Mouse (Mus musculus) cerebellum, adult 2 months (tissue): ENCODE measurements around the gene Cwc27. TPM values are rescaled to one million over a fixed set of nuclear protein-coding genes. Genes with fewer than 3 reads are reported as not detected.

Experiments
- DNase-seq, 2 experiments: peaks; one replicate each; pipeline ENCODE4 v3.0.0; 2021
- H3K27ac ChIP-seq: fragments of 200-500 bp; 2 replicates; pipeline ENCODE4 v1.5.1; 2012; ENCODE audit warnings: low read length, control low read depth, inconsistent platforms; ENCODE audit not compliant: insufficient read depth
- H3K27me3 ChIP-seq: fragments of 200-500 bp; 2 replicates; pipeline ENCODE4 v1.6.1; 2012; ENCODE audit warnings: inconsistent platforms, mild to moderate bottlenecking, low read length, moderate library complexity; ENCODE audit not compliant: control insufficient read depth, insufficient read depth
- H3K4me1 ChIP-seq: fragments of 200-500 bp; 2 replicates; pipeline ENCODE4 v1.6.1; 2011; ENCODE audit warnings: low read length; ENCODE audit not compliant: control insufficient read depth, insufficient read depth
- H3K4me3 ChIP-seq: fragments of 200-500 bp; replicated peaks from 2 replicates; pipeline ENCODE3; 2011; ENCODE audit warnings: mild to moderate bottlenecking, low read depth, low read length, control low read depth; ENCODE audit not compliant: insufficient read depth
- CTCF ChIP-seq: fragments of 200-500 bp; IDR thresholded peaks from 2 replicates; pipeline ENCODE4 v1.5.1; 2011; ENCODE audit warnings: low read depth, mild to moderate bottlenecking, control low read depth, low read length, moderate library complexity, borderline replicate concordance; ENCODE audit not compliant: insufficient read depth
- POLR2A ChIP-seq: fragments of 200-500 bp; IDR thresholded peaks from 2 replicates; pipeline ENCODE4 v1.6.1; 2011; ENCODE audit warnings: low read length, control low read depth, borderline replicate concordance; ENCODE audit not compliant: insufficient read depth
- WGBS: fragments of 180-500 bp; shearing (Covaris S2); methylation state at CpG from one replicate; pipeline ENCODE4 v1.1.7; 2018; 5-methylcytosine and 5-hydroxymethylcytosine counted together
- polyA plus RNA-seq: library from polyadenylated mRNA; depleted of rRNA; stranded (reverse); fragments of >200 nt; gene quantifications from 2 replicates; pipeline ENCODE4 v1.2.3, GENCODE M21; 2012

Gene Cwc27
- polyA plus RNA-seq, 1 experiment, result 16.4 TPM

DNA sequence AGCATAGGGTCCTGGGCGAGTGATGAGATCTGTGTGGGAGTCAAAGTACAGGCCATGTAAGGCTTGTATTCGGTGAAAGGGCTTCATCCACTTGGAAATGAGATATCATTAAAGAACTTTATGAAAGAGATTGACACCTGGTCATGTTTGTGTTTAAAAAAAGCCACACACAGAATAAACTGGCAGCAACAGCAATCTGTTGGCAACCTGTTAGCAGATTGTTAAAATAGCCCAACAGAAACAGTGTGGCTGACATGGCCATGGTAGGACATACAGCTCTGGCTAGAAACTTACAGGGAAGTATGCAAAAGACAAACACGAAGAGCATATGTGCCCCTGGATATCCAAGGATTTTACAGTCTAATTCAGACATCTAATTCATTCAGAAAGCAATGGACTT is 124.2 kb downstream of the Cwc27 start:
- Histone ChIP-seq H3K4me3 (no peak overlapping the region), H3K27ac (no peak overlapping the region; the same call in 1 of the 2 replicates), H3K27me3 (no peaks in the 10 kb centered on the region), H3K4me1 (peaks cover 11% of the 10 kb centered on the region; the same call in 1 of the 2 replicates)
- DNase-seq, result peak; percentile 16 to 44
- TF ChIP-seq POLR2A (no peak), CTCF (no peak)
- 73% methylated on average over 3 of the region's 3 CpGs for whole genome bisulfite sequencing

DNA sequence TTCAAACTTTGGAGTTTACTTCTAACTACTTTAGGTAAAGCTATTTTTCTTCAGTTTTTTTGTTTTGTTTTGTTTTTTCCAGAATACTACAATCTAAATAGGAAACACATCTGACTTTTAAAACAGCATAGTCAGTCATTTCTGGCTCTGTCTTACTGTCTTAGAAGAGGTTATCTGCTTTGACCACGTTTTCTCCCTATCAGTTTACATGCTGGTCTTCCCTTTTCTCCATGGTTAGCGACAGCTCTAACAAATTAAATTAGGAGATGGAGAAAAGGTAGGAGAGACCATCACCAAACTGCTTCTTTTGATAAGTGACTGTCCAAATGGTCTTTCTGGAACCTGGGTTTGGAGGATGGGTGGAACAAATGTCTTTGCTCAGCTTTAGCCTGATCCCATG is 131.4 kb downstream of the Cwc27 start:
- H3K27me3 ChIP-seq, result no peaks in the 10 kb centered on the region
- DNase-seq, result no peak
- H3K27ac ChIP-seq, result no peak overlapping the region
- WGBS, result 87% methylated on average over 2 of the region's 2 CpGs
- no peak overlapping the region for H3K4me3 ChIP-seq
- no peak for TF ChIP-seq POLR2A
- H3K4me1 ChIP-seq, result no peaks in the 10 kb centered on the region

DNA sequence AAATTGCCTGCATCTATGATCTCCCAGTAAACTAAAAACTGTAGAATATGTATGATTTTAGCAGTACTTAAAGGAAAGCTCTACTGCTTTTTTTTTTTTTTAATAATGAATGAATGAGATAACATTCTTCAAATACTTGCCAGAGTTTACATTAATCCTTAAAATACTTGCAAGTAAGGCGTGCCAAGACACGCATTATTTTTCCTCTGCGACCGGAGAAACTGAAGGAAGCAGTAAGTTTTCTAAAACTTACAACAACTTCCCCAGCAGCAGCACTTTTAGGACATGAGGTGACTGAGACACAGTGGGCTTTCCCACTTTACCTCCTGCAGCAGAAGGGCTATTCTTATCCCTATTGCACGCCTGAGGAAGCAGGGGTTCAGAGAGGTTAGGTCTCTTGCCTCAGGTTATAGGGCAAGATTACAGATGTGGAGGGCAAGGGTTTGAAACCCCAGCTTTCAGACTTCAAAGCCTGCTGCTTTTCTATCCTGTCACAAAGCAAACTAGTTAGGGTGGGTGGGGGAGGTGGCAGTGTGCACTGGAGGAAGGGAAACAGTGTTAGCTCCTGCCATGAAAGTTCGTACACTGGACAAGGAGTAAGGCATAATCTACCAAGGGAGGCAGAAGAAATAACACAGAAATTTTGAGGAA is 132.5 kb downstream of the Cwc27 start:
- DNase-seq, result no peak
- Histone ChIP-seq H3K4me3 (no peak overlapping the region), H3K27me3 (no peaks in the 10 kb centered on the region), H3K4me1 (no peaks in the 10 kb centered on the region), H3K27ac (no peak overlapping the region)
- no peak for TF ChIP-seq POLR2A
- TF ChIP-seq CTCF, result no peak
- WGBS, result 84% methylated on average over 6 of the region's 6 CpGs

DNA sequence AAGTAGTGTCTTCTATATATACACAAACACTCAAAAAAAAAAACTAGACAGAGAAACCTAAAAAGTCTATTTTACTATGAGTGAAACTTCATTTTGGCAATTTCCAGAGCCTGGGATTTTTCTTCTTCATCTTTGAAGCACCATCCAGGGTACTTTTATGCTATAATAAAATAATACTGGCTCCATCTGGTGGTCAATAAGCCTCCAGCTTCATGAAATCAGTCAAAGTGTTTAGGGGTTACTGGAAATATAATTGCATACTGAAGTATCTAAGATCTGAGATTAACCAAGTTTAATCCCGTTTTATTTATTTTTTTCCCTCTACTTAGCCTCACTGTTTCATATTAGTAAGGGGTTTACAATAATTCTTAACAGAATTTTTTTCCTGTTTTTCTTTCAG is 135.7 kb downstream of the Cwc27 start:
- Histone ChIP-seq H3K4me1 (no peaks in the 10 kb centered on the region), H3K27ac (no peak overlapping the region), H3K27me3 (no peaks in the 10 kb centered on the region), H3K4me3 (no peak overlapping the region)
- DNase-seq, result peak in 1 of 2 experiments; percentile 19
- 31% methylated on average over 1 of the region's 1 CpGs for WGBS
- TF ChIP-seq CTCF (no peak), POLR2A (no peak)

DNA sequence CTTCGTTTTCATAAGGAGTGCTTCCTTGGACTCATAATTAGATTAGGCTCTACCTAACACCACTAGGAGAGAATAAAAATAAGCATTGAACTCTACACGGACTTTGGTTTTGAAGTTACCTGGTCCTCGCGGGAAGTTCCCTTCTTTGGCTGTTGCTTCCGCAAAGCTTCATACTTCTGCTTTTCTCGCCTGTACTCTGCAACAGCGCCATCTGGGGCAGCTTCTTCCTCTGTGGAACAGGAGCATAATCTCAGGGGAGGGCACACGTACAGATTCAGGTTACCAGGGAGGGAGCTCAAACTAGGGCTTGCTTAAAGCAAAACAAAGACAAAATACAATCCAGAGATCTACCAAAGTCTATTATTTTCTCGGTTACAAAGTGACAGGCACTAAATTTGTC is 155.8 kb downstream of the Cwc27 start:
- H3K27me3 ChIP-seq, result no peaks in the 10 kb centered on the region
- TF ChIP-seq POLR2A, result no peak
- no peak for TF ChIP-seq CTCF
- no peak for DNase-seq
- 95% methylated on average over 9 of the region's 9 CpGs for WGBS
- H3K4me1 ChIP-seq, result no peaks in the 10 kb centered on the region
- no peak overlapping the region for H3K27ac ChIP-seq
- no peak overlapping the region for H3K4me3 ChIP-seq

DNA sequence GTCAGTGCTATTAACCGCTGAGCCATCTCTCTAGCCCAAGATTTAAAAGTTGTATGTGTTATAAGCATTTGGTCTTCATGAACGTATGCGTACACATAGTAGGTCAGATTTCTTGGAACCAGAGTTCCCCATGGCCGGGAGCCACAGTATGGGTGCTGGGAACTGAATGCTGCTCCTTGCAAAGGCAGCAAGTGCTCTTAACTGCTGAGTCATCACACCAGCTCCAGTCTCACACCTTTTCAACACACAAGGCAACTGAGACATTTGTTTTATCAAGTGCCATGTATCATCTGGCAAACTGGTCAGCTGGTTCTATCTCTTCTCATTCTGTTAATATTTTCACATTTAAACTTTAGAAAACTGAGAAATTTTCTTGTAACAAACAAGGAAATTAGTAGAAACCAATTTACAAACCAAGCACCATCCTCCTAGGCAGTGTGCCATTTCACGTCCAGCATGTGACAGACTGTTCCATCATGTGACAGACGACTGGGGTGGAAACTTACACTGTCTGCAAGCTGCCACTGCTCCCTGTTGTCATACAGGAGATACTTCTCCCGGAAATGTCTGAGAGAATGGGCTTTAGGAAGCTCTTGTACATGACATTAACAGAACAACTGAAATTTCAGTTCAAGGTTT is 156.8 kb downstream of the Cwc27 start:
- Histone ChIP-seq H3K27ac (no peak overlapping the region), H3K27me3 (no peaks in the 10 kb centered on the region), H3K4me1 (peaks cover 4% of the 10 kb centered on the region; the same call in 1 of the 2 replicates), H3K4me3 (no peak overlapping the region)
- WGBS, result 71% methylated on average over 7 of the region's 7 CpGs
- DNase-seq, result no peak
- TF ChIP-seq CTCF (no peak), POLR2A (no peak)

DNA sequence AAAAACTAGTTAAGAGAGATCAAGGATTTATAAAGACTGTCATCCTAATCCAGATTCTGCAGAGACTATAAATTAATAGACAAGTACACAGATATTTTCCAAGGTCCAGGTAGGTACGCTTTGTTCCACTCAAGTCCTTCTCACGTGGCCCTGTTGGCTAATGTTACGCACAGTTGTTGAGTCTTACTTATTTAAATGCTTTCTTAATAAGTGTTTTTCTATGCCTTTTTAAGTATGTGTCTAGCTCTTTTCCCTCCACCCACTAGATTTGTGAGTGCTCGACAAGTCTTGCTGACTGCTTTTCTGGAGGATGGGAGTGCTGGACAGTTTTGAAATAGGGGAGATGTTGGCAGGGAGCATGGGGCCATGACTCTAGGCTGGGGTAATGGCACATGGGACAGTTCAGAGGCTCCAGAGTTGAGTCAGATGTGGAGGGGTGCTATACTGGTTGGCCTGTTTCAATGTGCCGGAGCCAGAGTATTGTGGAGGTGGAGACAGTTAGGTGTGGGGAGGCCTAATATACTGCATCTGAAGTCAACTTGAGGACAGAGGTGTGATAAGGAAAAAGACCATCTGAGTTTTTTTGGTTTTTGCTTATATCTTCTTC is 160.2 kb downstream of the Cwc27 start:
- H3K27me3 ChIP-seq, result no peaks in the 10 kb centered on the region
- H3K4me3 ChIP-seq, result no peak overlapping the region
- peaks cover 7% of the 10 kb centered on the region; the same call in 1 of the 2 replicates for H3K4me1 ChIP-seq
- WGBS, result 97% methylated on average over 5 of the region's 5 CpGs
- DNase-seq, result no peak
- no peak overlapping the region for H3K27ac ChIP-seq
- TF ChIP-seq POLR2A, result no peak
- TF ChIP-seq CTCF, result no peak

DNA sequence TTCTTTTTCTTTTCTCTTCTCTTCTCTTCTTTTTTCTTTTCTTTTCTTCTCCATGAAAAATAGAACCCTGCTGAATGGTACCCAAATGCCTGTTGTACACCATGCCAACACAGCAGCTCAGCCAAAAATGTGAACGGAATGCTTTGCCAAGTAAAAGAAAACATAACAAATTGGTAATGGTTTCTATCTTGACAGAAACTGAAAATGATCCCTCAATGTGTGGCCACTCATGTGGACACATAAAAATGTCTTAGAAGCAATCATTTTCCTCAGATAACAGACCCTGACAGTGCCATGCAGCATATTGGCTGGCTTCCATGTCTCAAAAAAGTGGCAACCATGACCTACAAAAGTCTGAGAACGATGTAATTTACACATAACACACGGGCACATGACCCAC is 161.8 kb downstream of the Cwc27 start:
- Histone ChIP-seq H3K27me3 (no peaks in the 10 kb centered on the region), H3K27ac (no peak overlapping the region), H3K4me1 (peaks cover 7% of the 10 kb centered on the region; the same call in 1 of the 2 replicates), H3K4me3 (no peak overlapping the region)
- TF ChIP-seq POLR2A, result no peak
- TF ChIP-seq CTCF, result no peak
- DNase-seq, result peak in 1 of 2 experiments; percentile 45
- 7% methylated on average over 3 of the region's 3 CpGs for WGBS
